Mouse (Mus musculus) heart, embryonic 16.5 days (tissue): ENCODE results near the gene Gm28048. TPM values are rescaled to one million over a fixed set of nuclear protein-coding genes. Genes with fewer than 3 reads are reported as not detected.
A peak's percentile ranks its signal among the peaks of the same experiment; 100 is the strongest.

ENCODE experiments used
- ATAC-seq: fragments of 200-750 bp; cut with Nextera tagmentation; replicated peaks from 2 replicates; pipeline ENCODE4 v1.8.0; 2017; ENCODE audit warnings: moderate number of reproducible peaks; ENCODE audit not compliant: insufficient read depth, low FRiP score; ENCODE audit errors: extremely low read depth
- H3K27ac ChIP-seq: fragments of 300-500 bp; sonication (generic); 2 replicates; pipeline ENCODE4 v1.5.1; 2014; ENCODE audit warnings: mild to moderate bottlenecking, low read length, control low read depth, moderate library complexity
- H3K27me3 ChIP-seq: fragments of 300-500 bp; sonication (generic); 2 replicates; pipeline ENCODE4 v1.6.1; 2014; ENCODE audit warnings: low read length, mixed read lengths; ENCODE audit not compliant: control insufficient read depth, insufficient read depth
- H3K36me3 ChIP-seq: fragments of 300-500 bp; sonication (generic); 2 replicates; pipeline ENCODE4 v1.6.1; 2014; ENCODE audit not compliant: control insufficient read depth, insufficient read depth
- H3K4me1 ChIP-seq: fragments of 300-500 bp; sonication (generic); 2 replicates; pipeline ENCODE4 v1.6.1; 2014; ENCODE audit warnings: low read length, mixed read lengths; ENCODE audit not compliant: control insufficient read depth, insufficient read depth
- H3K4me2 ChIP-seq: fragments of 300-500 bp; sonication (generic); 2 replicates; pipeline ENCODE4 v1.6.1; 2014; ENCODE audit warnings: low read depth, mild to moderate bottlenecking, control low read depth, low read length
- H3K4me3 ChIP-seq: fragments of 300-500 bp; sonication (generic); 2 replicates; pipeline ENCODE4 v1.5.1; 2014; ENCODE audit warnings: mild to moderate bottlenecking, control low read depth, low read length
- H3K9ac ChIP-seq: fragments of 300-500 bp; sonication (generic); 2 replicates; pipeline ENCODE4 v1.6.1; 2014; ENCODE audit warnings: low read length, control low read depth
- H3K9me3 ChIP-seq: fragments of 300-500 bp; sonication (generic); replicated peaks from 2 replicates; pipeline ENCODE4 v1.6.1; 2016; ENCODE audit warnings: low read length; ENCODE audit not compliant: control insufficient read depth
- WGBS: fragments of 180-500 bp; shearing (Covaris S2); extraction: QIAGEN DNeasy Blood & Tissue Kit; methylation state at CpG from one replicate; pipeline ENCODE4 v1.1.7; 2014; 5-methylcytosine and 5-hydroxymethylcytosine counted together
- polyA plus RNA-seq: library from polyadenylated mRNA; unstranded; fragments of >200 nt; fragmentation: Nextera tagmentation; extraction: Ambion mirVana; gene quantifications from 2 replicates; pipeline ENCODE4 v1.2.1, GENCODE M21; 2015

Gene Gm28048
- polyA plus RNA-seq, 1 experiment from 2014 or later, result 15.8 TPM

- H3K27me3 ChIP-seq, result no peaks in the 10 kb centered on the region
- no peaks in the 10 kb centered on the region for H3K36me3 ChIP-seq
- no peak overlapping the region for H3K4me2 ChIP-seq
- H3K4me3 ChIP-seq, result no peak overlapping the region
- ATAC-seq, result no peak
- no peaks in the 10 kb centered on the region for H3K9me3 ChIP-seq
- H3K4me1 ChIP-seq, result 0 out of 2 replicates have a peak, but pooled peaks cover 2% of the 10 kb centered on the region
- peak overlapping the region; percentile 44; the same call in 1 of the 2 replicates for H3K27ac ChIP-seq
- WGBS, result 38% methylated on average over 7 of the region's 7 CpGs
- no peak overlapping the region for H3K9ac ChIP-seq
Observed at GRCm38 (mm10) chr11:22809465-22810096, 172.3 kb downstream of the Gm28048 start.

DNA sequence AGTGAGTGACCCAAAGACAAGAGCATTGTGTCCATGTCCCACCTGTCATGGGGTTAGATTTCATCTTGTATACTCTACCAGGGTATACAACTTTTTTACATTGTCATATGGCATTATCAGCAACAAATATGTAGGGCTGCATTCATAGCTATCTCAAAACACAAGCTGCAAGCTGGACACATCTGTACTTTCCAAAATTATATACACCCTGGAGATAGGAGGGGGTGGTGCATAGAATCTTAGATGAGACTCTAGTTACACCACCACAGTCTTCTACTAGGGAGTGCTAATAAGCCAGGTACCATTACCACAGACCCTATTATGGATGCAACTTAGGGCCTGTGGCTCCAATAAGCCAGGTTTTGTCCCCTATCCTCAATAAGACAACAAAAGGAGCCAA lies 173.8 kb downstream of the Gm28048 start:
- no peak overlapping the region for H3K4me3 ChIP-seq
- H3K36me3 ChIP-seq, result no peaks in the 10 kb centered on the region
- no peak for ATAC-seq
- no peaks in the 10 kb centered on the region for H3K27me3 ChIP-seq
- no peak overlapping the region for H3K4me2 ChIP-seq
- no peak overlapping the region for H3K27ac ChIP-seq
- H3K9ac ChIP-seq, result no peak overlapping the region
- H3K4me1 ChIP-seq, result 0 out of 2 replicates have a peak, but pooled peaks cover 2% of the 10 kb centered on the region
- no peaks in the 10 kb centered on the region for H3K9me3 ChIP-seq

DNA sequence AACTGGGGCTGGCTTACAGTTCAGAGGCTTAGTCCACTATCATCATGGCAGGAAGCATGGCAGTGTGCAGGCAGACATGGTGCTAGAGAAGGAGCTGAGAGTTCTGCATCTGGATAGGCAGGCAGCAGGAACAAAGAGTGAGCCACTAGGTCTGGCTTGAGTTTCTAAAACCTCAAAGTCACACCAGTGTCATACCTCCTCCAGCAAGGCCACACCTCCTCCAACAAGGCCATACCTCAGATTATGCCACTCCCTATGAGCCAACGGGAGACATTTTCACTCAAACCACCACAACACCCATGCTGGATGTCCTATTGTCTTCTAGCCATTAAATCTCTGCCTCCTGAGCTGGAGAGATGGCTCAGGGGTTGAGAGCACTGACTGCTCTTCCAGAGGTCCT lies 176.7 kb downstream of the Gm28048 start:
- Histone ChIP-seq H3K4me3 (no peak overlapping the region), H3K4me2 (no peak overlapping the region), H3K4me1 (peaks cover 5% of the 10 kb centered on the region), H3K36me3 (no peaks in the 10 kb centered on the region), H3K27me3 (no peaks in the 10 kb centered on the region), H3K27ac (no peak overlapping the region), H3K9me3 (no peaks in the 10 kb centered on the region), H3K9ac (no peak overlapping the region)
- no peak for ATAC-seq
- WGBS, result 89% methylated on average over 1 of the region's 1 CpGs

DNA sequence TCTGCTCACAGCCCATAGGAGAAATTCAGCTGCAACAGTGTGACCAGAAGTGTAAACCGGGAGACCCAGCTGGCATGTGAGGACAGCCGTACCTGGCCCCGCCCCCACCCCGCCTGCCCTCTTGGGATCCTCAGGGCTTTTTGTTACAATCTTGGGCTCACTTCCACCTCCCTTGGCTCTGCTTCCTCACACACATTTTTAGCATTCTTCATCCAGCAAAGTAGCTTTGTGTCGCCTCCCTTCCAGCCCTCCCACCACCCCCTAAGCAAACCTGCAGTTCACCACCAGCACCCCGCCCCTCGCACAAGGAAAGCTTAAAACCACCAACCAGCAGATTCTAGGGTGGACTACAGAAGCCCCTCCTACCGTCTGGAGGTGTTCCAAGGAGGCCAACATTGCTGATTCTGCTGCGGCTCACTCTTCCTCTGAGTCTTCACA lies 181.9 kb downstream of the Gm28048 start:
- no peaks in the 10 kb centered on the region for H3K36me3 ChIP-seq
- 16% methylated on average over 9 of the region's 9 CpGs for WGBS
- peaks cover 15% of the 10 kb centered on the region for H3K4me1 ChIP-seq

DNA sequence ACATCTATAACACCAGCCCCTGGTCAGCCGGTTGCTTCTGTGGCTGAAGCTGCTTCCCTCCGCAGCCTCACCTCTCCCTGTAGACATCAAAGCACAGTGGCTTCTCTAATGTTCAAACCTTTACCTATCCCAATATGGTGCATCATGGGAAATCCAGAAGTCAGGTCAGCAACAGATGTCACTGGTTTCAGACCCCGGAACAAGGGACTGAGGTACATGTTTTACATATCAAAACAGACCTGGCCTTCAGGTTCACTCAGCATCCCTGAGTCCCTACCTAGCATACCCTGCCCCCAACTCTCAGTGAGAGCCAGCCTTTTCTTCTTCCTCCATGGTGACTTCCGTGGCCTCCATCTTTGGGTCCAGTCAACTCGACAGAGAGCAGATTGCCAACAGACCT lies 183.0 kb downstream of the Gm28048 start:
- Histone ChIP-seq H3K9me3 (no peaks in the 10 kb centered on the region), H3K9ac (no peak overlapping the region), H3K27me3 (no peaks in the 10 kb centered on the region), H3K4me3 (no peak overlapping the region), H3K4me2 (no peak overlapping the region), H3K4me1 (peaks cover 15% of the 10 kb centered on the region), H3K36me3 (no peaks in the 10 kb centered on the region), H3K27ac (no peak overlapping the region)
- no peak for ATAC-seq
- 72% methylated on average over 5 of the region's 5 CpGs for WGBS

More for the DNA sequence above, 181.9 kb downstream of the Gm28048 start:
- H3K9me3 ChIP-seq, result no peaks in the 10 kb centered on the region
- ATAC-seq, result peak; percentile 66
- H3K27ac ChIP-seq, result peak overlapping the region; percentile 4
- 0 out of 2 replicates have a peak overlapping the region, but pooled peaks have one; percentile 16 for H3K9ac ChIP-seq
- peak overlapping the region; percentile 49 for H3K4me2 ChIP-seq
- H3K4me3 ChIP-seq, result no peak overlapping the region
- H3K27me3 ChIP-seq, result no peaks in the 10 kb centered on the region

- Histone ChIP-seq H3K4me2 (no peak overlapping the region), H3K27me3 (no peaks in the 10 kb centered on the region), H3K4me3 (no peak overlapping the region), H3K9ac (no peak overlapping the region), H3K4me1 (peaks cover 8% of the 10 kb centered on the region), H3K36me3 (0 out of 2 replicates have a peak, but pooled peaks cover 2% of the 10 kb centered on the region), H3K9me3 (no peaks in the 10 kb centered on the region), H3K27ac (no peak overlapping the region)
- WGBS, result 88% methylated on average over 1 of the region's 1 CpGs
- ATAC-seq, result no peak
Observed at GRCm38 (mm10) chr11:22794734-22795133, 187.2 kb downstream of the Gm28048 start.

GRCm38 (mm10) chr11:22793881-22794203 lies 188.0 kb downstream of the Gm28048 start:
- H3K9me3 ChIP-seq, result peaks cover 3% of the 10 kb centered on the region; the same call in 1 of the 2 replicates
- H3K27ac ChIP-seq, result no peak overlapping the region
- H3K4me3 ChIP-seq, result no peak overlapping the region
- no peak overlapping the region for H3K9ac ChIP-seq
- H3K36me3 ChIP-seq, result 0 out of 2 replicates have a peak, but pooled peaks cover 2% of the 10 kb centered on the region
- ATAC-seq, result no peak
- WGBS, result 83% methylated on average over 1 of the region's 1 CpGs
- H3K4me1 ChIP-seq, result 0 out of 2 replicates have a peak, but pooled peaks cover 3% of the 10 kb centered on the region
- no peak overlapping the region for H3K4me2 ChIP-seq
- H3K27me3 ChIP-seq, result no peaks in the 10 kb centered on the region

GRCm38 (mm10) chr11:22793176-22793880 lies 188.6 kb downstream of the Gm28048 start:
- Histone ChIP-seq H3K27ac (no peak overlapping the region), H3K27me3 (no peaks in the 10 kb centered on the region), H3K9me3 (peaks cover 3% of the 10 kb centered on the region; the same call in 1 of the 2 replicates), H3K9ac (no peak overlapping the region), H3K4me2 (no peak overlapping the region), H3K36me3 (0 out of 2 replicates have a peak, but pooled peaks cover 2% of the 10 kb centered on the region), H3K4me3 (no peak overlapping the region), H3K4me1 (0 out of 2 replicates have a peak, but pooled peaks cover 3% of the 10 kb centered on the region)
- 79% methylated on average over 3 of the region's 3 CpGs for WGBS
- ATAC-seq, result no peak

GRCm38 (mm10) chr11:22792149-22792548 lies 189.7 kb downstream of the Gm28048 start:
- ATAC-seq, result no peak
- Histone ChIP-seq H3K36me3 (0 out of 2 replicates have a peak, but pooled peaks cover 2% of the 10 kb centered on the region), H3K9me3 (peaks cover 3% of the 10 kb centered on the region; the same call in 1 of the 2 replicates), H3K9ac (no peak overlapping the region), H3K4me2 (no peak overlapping the region), H3K4me1 (0 out of 2 replicates have a peak, but pooled peaks cover 3% of the 10 kb centered on the region), H3K27ac (no peak overlapping the region), H3K27me3 (no peaks in the 10 kb centered on the region), H3K4me3 (no peak overlapping the region)
- WGBS, result 92% methylated on average over 1 of the region's 1 CpGs
